In genomic region chr11:18296194-18297125, GRCm38 (mm10) we compare ENCODE assay signal across 12 mouse cellular contexts.
DNase-seq lines count a peak whose midpoint lies in the region; ATAC-seq lines count a peak whose summit lies in the region.
"Had no signal": no experiment of that assay in that cellular context is flagged by ENCODE, and none has a peak within 500 bp of the region (broad histone marks: within the 10 kb centered on the region; RNA-seq: fewer than 3 reads in every experiment).

No protein-coding gene starts in this region.

- no peaks in the 10 kb centered on the region for H3K27me3 ChIP-seq in kidney, embryonic 15.5 days
- H3K27me3 ChIP-seq: limb, embryonic 15.5 days; Patski had no signal

- no peak overlapping the region for H3K9ac ChIP-seq in kidney, embryonic 15.5 days
- H3K9ac ChIP-seq: limb, embryonic 15.5 days had no signal

- H3K36me3 ChIP-seq in kidney, embryonic 15.5 days: no peaks in the 10 kb centered on the region
- H3K36me3 ChIP-seq: limb, embryonic 15.5 days had no signal

- ATAC-seq in kidney, embryonic 15.5 days (replicated peaks; ENCODE audit: low FRiP score): peak; percentile 36; the same call in 1 of the 2 replicates
- no peak for ATAC-seq in erythroid progenitor cell, adult 5-6 weeks (replicated peaks; ENCODE audit: low FRiP score, poor library complexity, severe bottlenecking)
- ATAC-seq: Patski had no signal

- H3K9me3 ChIP-seq in kidney, embryonic 15.5 days (replicated peaks): no peaks in the 10 kb centered on the region
- H3K9me3 ChIP-seq: limb, embryonic 15.5 days had no signal

- 56% methylated on average over 2 of the region's 2 CpGs for WGBS in kidney, embryonic 15.5 days

- 0 out of 2 replicates have a peak, but pooled peaks cover 5% of the 10 kb centered on the region for H3K4me1 ChIP-seq in kidney, embryonic 15.5 days
- H3K4me1 ChIP-seq: limb, embryonic 15.5 days had no signal

- H3K4me3 ChIP-seq in kidney, embryonic 15.5 days (replicated peaks): no peak overlapping the region
- H3K4me3 ChIP-seq: heart, adult 2 months; limb, embryonic 15.5 days had no signal

- DNase-seq in kidney, adult 11 months: no peak
- peak; percentile 44 for DNase-seq in adipocyte (ENCODE audit: low spot score)
- DNase-seq in heart, adult 8-10 months (ENCODE audit: low spot score): peak; percentile 64
- DNase-seq in lung, postnatal 25 days (ENCODE audit: low spot score): peak; percentile 32
- DNase-seq in thymus, postnatal 36 days: no peak
- DNase-seq in left cerebral cortex, adult 11 months (ENCODE audit: low spot score): no peak
- DNase-seq: cerebellum, postnatal 36 days had no signal

- no peak overlapping the region for H3K4me2 ChIP-seq in kidney, embryonic 15.5 days
- H3K4me2 ChIP-seq: limb, embryonic 15.5 days had no signal

- no peak overlapping the region; the same call in 1 of the 2 replicates for H3K27ac ChIP-seq in kidney, embryonic 15.5 days
- H3K27ac ChIP-seq: heart, adult 2 months; limb, embryonic 15.5 days had no signal

Comparison
In these comparisons a context has a peak if more than half of its experiments do, and no peak if none do; other contexts are left out.
1. DNase-seq: peak in adipocyte (single experiment), heart, adult 8-10 months (single experiment) and lung, postnatal 25 days (single experiment); none in kidney, adult 11 months (single experiment), thymus, postnatal 36 days (0 of 2) and left cerebral cortex, adult 11 months (single experiment).